Mouse (Mus musculus) kidney, adult 8-10 months (tissue): ENCODE data around the gene Tgif2lx1.
"Not testable (repeated sequence)": the region's sequence is repeated elsewhere in the genome, so short reads cannot be mapped to it uniquely, and the experiment has no call there.

Experiments
- DNase-seq, 2 experiments: peaks; one replicate each; pipeline ENCODE4 v3.0.0; 2022

Tgif2lx1 gene

DNA sequence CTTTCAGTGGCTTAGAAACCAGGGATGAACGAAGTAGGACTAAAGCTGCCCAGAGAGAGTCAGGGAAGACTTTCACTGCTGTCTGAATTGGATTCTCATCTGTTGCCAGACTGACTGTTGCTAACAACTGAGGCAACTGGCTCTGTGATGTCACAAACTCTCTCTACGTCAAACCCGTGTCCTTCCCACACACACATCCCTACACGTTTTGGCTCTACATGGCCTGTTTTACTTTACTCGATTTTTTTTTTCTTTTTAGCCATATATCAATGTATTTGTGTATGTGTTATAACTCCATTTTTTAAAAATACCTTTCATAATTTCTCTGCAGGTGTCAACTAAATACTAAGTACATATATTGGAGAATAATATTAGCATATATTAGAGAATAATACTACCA, at the start of gene Tgif2lx1:
Gene Tgif2lx1, minus strand, starts transcription at position 101 of the 400 bp plus-strand sequence.
- DNase-seq, result not testable (repeated sequence)
